Mouse (Mus musculus): ENCODE results near the gene Slc7a11. TPM values are rescaled to one million over a fixed set of nuclear protein-coding genes. Genes with fewer than 3 reads are reported as not detected.

Slc7a11 gene
- total RNA-seq, 2 experiments from 2014 or later: 16.3 to 17.8 TPM

DNA sequence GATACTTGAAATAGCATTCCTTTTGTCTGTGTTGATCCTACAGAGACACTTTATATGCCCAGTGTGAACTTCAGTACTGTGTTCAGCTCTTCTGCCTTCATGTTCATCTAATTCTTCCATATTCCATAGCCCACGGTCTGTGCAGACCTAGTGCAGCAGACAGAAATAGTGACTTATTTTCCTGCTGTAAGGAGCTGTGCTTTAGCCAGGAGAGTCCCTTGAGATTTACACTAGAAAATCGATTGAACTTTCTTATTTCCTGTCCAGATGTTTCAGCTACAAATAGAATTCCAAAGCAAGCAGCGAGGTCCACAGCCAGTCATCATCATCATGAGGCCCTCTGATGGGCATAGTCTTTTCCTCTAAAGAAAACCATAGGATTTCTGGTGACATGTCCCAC, 431.4 kb downstream of the Slc7a11 start:
- intact Hi-C loops (cut with DNase I): no loop called here
- DNase-seq: no peak

DNA sequence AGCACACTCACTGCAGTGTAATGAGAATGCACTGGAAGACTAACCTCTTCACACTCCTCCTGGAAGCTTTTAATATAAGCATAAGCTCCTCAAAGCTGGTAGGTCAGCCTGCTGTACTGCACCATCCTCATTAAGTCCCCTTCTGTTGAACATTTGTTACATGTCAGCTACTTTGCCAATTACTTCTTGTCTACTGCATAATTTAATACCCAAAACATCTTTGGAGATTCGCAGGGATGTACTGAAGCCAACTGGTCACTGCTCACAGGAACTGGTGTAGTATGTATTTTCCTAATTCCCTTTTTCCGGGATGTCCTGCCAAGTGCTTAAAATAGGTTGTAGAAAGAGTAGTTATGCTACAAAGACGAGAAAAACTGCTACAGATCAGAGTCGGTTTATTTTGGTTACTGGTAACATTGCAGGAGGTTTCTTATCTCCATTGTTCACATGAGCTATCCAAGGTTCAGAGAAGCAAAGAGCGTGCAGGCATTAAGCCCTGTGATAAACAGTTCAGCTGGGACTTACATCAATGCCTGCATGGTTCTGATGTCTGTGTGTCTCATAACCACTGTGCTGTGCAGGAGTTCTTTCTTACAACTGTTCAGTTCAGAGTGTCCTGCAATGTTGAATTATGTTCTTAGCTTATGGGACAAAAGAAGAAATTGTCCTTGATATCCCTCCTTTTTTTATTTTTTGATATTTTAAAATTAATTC, 439.3 kb downstream of the Slc7a11 start:
- intact Hi-C loops (cut with DNase I): no loop called here
- no peak for DNase-seq

DNA sequence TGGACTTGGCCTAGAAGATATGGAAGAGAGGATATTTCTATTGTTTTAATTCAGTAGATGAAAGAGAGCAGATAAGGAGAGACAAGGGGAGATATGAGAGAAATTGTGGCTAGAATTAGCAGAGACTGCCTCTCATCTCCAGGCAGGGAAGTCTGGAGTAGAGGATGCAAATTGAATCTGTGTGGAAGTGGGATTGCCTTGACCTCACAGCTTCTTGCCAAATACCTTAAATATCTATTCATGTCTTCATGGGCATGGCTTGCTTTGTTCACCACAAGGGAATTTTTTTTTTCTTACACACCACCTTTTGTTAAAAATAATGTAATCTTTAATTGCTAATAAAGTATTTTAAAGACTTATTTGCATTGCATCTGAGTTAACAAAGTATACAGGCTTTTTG, 441.3 kb downstream of the Slc7a11 start:
- intact Hi-C loops (cut with DNase I): no loop called here
- DNase-seq: no peak

DNA sequence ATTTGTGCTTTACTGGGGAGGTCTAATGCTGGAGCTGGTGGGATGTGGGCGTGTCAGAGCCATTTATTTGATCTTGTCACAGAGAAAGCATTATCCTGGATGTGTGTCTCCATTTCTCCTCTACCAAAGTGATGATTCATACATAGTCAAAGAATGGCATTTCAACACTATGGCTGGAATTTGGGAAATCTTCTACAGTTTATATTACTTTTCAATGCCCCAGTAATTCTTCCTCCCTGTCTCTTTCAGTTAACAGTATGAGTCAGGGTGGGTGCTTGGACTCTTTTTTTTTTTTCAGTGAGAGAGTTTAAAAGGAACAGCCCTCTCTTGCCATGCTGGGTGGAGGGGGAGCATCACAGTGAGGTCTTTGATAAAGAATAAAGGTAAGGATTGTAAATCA, 441.8 kb downstream of the Slc7a11 start:
- intact Hi-C loops (cut with DNase I): no loop called here
- DNase-seq: no peak

DNA sequence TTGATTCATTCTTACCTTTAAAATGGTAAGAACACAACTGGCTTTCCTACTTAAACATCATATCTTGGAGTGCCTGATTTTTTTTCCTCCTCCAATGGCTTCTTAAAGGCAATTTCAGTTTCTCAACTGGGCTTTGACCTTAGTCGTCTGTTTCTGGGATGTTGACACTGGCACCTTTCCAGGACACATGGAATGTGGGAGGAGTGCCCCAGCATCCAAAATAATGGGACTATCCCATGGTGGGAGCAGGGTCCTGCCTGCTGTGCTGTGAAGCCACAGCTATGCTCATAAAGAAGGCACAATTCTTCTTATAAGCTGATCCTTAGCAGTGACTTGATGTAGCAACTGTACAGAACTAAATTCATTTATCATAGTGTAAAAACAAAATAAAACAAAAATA, 450.5 kb downstream of the Slc7a11 start:
- intact Hi-C loops (cut with DNase I): no loop called here
- DNase-seq: peak; percentile 8

DNA sequence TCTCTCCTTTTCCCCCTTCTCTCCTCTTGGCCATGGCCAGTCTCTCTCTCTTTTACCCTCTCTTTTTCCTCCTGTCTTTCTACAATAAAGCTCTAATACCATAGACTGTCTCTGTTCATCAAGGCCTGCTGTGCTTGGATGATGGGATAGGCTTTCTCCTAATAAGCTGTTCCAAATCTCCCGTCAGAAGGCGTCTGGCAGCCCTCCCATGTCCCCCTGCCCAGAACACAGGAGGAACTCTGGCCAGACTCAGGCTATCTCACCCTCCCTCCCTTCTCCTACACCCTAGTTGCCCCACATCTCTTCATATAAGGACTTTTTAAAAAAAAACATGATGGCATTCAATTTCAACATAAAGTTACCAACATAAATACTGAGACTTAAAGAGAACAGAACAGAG, 456.2 kb downstream of the Slc7a11 start:
- peak; percentile 63 for DNase-seq
- intact Hi-C loops (cut with DNase I): no loop called here

DNA sequence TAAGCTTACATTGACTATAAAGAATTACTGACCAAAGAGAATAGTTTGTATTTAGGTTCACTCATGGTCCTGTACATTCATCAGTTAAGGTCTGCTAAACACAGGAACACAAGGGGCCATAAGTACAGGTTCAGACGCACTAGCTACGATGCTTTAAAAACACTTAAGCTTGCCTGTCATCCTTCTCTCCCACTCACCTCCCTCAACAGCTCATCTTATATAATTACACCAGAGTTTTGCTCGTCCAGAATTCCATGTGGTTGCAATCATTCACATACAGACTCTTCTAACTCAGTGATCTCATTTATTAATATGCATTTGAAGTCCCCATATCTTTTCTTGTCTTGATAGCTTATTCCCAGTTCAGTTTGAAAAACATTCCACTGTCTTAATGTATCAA, 458.6 kb downstream of the Slc7a11 start:
- intact Hi-C loops (cut with DNase I): no loop called here

DNA sequence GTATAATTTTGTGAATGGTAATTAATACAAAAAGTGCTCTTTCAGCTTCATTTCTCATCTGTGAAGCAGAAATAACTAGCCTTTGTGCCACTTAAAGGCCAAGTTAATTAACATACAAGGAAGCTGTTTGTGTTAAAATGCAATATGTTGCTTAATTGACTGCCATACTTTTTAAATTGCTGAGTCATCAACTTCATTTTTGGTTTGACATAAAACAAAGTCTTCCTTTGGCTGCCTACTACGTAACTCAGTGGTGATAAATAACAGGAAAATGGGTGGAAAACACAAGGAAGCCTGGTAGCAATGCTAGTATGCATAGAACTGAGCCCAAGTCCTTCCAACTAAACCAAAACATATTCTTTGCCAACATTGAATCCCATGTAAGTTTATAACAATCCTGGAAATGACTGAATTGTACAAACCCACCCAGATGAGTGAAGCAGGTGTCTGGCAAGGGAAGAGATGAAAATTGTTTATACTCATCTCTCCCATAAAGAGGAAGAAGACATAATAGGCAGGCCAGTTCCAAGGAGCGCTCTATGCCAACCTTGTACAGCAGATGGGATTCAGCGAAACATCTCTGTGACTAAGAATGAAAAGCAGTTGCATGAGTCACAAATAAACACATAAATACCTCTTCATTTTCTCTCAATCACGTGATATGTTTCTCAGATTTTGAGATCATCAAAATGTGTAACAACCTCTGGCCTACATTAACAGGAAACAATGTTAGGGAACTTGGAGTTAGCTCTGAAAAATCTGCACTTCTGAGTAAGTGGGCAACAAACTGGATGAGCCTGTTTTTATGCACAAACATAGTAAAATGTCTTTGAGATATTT, 459.8 kb downstream of the Slc7a11 start:
- intact Hi-C loops (cut with DNase I): no loop called here
- DNase-seq: no peak

More for the DNA sequence above, 458.6 kb downstream of the Slc7a11 start:
- DNase-seq: no peak

DNA sequence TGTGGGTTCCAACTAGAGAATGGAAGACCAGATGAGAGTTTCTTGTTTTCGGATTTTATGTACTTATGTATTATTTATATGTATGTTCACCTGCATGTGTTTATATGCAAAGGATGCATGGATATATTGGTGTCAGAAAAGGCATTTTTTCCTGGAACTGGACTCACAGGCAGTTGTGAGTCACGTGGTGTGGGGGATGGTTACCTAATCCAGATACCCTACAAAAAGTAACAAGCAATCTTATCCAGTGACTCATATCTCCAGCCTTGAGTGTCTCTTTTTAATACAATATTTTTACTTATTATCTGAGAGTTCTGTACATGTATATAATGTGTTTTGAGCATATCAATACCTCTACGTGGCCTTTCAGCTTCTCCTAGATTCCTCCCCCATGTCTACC, 469.4 kb downstream of the Slc7a11 start:
- no peak for DNase-seq
- intact Hi-C loops (cut with DNase I): no loop called here

DNA sequence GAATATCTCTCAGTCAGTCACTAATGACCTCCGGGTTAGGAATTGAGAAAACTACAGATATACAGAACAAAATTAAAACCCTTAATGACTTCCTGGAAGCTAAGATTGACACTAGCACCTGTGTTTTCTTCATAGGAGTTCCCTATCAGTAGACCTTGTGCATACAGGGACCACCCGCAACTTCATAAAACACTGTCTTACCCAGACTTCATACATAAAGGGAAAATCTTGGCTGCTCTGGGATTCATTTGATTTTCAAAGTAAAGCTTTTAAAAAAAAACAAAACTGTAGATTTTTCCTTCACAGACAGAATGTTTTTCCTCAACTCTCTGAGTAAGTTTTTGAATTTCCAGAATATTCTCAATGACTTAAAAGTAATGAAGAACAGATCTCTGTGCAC, 477.8 kb downstream of the Slc7a11 start:
- intact Hi-C loops (cut with DNase I): no loop called here
- DNase-seq: no peak

DNA sequence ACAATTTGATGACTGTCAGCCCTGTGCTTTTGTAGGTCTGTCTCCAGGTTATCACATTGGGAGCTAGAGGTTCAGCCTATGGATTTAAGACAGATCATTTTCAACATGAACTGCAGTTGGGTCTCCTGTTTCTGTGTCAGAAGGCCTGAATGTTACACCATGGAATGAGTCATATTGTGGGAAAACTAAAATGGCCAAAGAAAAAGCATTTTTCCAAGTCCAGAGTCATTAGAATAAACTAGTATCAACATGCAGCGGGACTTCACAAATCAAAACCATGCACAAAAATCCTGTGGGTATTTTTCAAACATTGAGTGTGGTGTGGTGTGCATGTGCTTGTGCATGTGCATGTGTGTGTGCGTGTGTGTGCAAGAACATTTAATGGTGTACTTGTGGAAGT, 482.8 kb downstream of the Slc7a11 start:
- DNase-seq: no peak
- intact Hi-C loops (cut with DNase I): no loop called here

DNA sequence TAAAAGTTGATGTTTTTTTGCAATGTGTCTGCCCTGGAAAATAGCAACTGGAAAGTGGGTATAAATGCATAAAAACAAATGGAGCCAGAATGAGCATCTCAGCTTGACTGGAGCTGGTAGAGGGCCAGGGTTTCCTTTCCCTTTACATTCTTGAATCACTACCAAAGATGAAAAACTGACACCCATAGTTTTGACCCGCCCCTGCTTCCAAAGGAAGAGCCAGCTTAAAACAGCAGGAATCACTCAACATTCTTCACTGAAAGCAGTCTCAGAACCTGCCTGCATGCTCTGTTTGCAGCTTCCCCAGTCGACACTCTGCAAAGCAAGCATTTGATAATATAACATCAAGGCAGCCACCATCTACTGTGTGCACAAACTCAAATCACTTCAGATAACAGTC, 496.6 kb downstream of the Slc7a11 start:
- DNase-seq: no peak
- intact Hi-C loops (cut with DNase I): no loop called here

DNA sequence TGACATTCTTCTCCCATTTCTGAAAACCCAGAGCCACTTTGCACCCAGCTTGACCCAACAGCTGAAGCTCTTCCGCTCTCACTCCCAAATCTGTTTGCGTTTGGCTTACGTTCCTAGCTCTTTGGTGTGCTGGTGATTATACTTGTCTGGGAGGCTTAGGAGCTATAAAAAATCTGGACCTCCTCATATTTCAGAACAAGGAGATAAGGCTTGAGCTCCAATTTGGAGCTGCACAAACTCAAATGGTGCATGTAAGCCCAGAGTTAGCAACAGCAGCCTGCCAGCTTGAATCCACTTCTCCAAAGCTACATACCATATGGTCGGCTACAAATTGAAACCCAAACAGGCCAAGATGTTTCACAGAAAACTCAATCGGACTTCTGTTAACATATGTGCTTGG, 498.6 kb downstream of the Slc7a11 start:
- intact Hi-C loops (cut with DNase I): no loop called here
- DNase-seq: peak; percentile 11

DNA sequence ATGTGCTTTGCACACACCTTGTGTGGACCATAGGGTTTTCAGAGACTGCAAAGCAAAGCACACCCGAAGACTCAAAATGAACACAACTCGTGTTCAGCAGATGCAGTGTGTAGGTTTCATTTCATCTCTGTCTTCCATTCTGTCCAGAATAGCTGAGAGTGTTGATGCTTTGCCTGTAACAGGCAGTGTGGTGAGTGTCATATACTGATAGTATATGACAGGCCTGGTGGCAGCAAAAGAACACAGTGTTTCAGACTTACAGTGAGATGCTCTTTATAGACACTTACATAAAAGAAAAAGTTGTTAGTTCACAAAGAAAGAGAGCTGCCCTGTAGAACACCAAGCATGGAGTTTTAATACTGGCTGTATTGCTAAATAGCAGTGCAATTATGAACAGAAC, 505.8 kb downstream of the Slc7a11 start:
- no peak for DNase-seq
- intact Hi-C loops (cut with DNase I): no loop called here

DNA sequence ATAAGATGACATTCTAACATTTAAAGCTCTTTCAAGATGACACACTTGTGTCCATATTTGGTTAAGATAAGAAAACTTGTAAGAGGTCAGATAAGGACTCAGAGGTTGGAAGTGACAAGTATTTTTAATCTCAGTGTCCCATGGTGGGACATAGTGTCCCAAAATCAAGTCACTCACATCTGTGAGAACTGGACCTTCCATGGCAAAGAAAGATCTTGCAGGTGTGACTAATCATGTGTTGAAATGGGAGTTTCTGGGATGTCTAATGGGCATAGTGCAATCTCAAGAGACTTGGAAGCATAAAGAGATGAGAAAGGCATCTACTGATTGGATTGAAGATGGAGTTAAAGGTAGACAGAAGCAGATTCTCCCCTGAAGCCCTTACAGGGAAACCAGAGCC, 513.9 kb downstream of the Slc7a11 start:
- intact Hi-C loops (cut with DNase I): no loop called here
- DNase-seq: no peak

DNA sequence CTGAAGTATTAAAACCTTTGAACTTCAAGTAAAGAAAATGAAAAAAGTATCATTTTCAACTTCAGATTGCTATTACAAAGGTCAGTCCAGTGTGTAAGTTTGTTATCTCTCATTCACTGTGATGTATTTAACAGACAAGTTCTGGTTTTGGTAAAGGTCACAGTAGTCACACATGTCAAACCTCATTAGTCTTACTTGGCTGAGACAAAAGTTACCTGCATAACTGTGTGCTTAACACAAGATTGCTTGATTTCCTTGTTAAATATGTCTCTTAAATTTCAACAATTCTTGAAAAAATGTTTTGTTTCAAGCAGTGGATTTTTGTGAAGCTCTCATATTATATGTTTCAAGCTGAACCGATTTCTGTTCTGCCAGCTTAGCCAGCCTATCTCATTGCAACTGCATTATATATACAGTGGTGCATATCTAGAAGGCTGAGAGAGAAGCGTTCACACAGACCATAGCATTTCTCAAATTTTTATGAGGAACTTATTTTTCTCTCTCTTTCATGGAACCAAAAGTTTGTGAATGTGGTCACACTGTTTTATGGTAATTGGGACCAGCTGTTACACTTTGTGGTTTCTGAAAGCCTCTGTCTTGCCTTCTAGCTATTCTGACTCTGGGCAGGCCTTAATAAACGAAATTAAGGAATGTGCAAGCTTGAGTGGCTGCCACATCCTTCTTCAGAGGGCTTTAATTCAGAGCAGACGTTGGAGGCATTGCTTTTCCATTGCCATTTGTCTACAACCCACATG, 514.7 kb downstream of the Slc7a11 start:
- intact Hi-C loops (cut with DNase I): no loop called here
- DNase-seq: no peak

DNA sequence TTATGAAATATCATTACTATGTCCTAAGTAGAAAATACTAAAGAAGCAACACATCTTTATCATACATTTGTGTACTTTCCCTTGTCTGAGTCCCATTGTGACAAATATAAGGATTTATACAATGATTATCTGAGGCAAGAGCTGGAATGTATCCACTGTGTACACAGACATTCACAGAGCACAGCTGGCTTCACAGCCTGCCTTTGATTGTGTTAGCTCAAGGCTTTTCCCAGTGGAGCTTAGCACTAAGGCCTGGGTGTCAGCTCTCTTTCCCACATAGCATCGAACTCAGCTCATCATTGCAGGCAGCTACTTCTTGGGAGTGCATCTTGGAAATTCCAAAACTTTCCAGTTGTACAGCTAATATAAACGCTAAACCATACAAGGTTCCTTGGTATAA, 529.5 kb downstream of the Slc7a11 start:
- intact Hi-C loops (cut with DNase I): no loop called here
- DNase-seq: no peak

DNA sequence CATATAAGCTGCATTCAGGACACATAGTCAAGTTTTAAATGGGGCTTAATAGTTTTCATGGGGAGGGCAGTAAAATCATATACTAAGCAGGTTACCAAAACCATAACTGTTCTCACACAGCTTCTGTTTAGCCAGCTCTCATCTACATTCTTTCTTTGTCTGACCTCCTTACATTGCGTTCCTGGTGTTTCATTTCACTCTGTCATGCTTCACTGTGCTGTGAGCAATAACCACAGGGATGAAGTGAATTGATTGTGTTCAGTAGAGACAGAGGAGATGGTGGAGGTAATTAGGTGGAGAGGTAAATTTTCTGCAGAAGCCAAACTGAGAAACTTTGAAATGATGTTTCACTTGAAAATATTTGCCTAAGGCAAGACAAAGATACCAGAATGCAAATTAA, 532.5 kb downstream of the Slc7a11 start:
- no peak for DNase-seq
- intact Hi-C loops (cut with DNase I): no loop called here

DNA sequence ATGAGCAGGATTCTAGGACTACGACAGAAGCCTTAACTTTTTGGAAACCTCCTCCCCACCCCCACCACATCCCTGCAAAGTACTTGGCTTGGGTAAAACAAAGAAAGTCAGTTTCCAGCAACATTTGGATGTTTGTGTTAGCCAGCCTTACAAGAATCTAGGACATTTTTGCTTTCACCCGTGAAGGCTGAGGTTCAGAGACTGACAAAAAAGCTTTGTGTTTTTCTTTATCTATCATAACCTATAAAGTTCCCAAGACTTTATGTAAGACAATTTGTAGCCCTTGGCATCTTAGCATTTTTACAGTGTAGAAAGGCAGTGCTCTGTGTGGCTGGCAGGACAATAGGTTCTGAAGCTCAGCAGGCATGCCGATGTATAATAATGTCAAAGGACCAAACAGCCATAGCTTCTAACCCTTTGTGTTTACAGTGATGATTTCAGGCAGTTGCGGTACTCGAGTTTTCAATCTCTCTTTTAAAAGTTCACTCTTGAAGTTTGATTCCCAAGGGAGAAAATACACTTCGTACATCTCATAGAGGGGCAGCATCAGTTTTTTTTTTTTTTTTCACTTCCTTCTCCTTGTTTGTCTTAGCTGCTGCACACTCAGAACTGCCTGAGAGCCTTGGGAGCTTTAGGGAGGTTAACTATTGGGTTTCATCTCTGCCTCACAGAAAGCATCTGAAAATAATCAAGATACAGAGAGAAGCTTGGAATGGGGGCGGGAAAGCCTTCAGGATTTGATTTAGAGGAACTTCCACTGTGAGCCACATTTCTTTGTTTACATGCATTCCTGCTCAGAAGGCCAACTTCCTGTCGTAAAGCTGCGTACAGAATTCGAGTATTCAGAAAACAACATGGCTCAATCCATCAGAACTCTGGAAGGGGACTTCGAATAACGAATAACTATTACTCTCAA, 534.7 kb downstream of the Slc7a11 start:
- DNase-seq: no peak
- intact Hi-C loops (cut with DNase I): no loop called here

DNA sequence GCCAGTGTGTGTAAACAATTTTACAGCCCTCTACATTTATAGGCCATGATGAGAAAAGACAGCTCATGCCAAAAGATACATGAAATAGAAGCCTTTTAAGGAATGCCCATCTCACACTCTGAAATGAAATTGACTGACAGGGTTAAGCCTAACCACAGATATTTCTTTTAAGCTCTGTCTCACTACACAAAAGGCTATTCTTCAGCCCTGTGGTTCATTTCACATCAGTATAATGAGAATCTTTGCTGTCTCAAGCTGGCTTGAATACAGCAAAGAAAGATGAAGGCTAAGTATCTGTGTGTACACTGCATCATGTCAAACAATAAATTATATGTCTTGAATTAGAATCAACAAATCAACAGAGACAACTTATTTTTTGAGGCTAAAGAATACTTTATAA, 549.5 kb downstream of the Slc7a11 start:
- intact Hi-C loops (cut with DNase I): no loop called here
- DNase-seq: no peak

DNA sequence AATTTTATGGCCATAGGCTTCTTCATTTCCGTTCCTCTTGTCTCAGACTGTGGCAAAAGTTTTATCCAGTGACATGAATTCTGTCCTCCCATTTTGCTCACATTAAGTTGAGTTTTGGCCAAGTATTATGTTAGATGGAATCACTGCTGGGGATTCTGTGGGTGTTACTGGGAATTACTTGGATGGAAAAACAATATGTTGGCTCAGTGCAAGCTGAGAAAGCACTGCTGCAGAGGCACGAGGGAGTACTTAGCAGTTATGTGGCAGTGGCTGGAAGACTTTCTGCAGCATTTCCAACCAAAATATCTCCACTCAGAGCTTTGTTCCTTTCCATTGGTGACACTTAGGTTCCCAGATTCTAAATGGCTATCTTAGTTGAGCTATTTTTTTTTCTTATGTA, 556.1 kb downstream of the Slc7a11 start:
- no peak for DNase-seq
- intact Hi-C loops (cut with DNase I): no loop called here
